Mouse (Mus musculus) 3134 (cell line): ENCODE data around the gene Srgap1.

Source experiments
- DNase-seq: peaks from one replicate; pipeline ENCODE4 v3.0.0-alpha.2; 2011; ENCODE audit warnings: low spot score; ENCODE audit not compliant: insufficient read length; ENCODE audit errors: extremely low read depth

Srgap1 gene

DNA sequence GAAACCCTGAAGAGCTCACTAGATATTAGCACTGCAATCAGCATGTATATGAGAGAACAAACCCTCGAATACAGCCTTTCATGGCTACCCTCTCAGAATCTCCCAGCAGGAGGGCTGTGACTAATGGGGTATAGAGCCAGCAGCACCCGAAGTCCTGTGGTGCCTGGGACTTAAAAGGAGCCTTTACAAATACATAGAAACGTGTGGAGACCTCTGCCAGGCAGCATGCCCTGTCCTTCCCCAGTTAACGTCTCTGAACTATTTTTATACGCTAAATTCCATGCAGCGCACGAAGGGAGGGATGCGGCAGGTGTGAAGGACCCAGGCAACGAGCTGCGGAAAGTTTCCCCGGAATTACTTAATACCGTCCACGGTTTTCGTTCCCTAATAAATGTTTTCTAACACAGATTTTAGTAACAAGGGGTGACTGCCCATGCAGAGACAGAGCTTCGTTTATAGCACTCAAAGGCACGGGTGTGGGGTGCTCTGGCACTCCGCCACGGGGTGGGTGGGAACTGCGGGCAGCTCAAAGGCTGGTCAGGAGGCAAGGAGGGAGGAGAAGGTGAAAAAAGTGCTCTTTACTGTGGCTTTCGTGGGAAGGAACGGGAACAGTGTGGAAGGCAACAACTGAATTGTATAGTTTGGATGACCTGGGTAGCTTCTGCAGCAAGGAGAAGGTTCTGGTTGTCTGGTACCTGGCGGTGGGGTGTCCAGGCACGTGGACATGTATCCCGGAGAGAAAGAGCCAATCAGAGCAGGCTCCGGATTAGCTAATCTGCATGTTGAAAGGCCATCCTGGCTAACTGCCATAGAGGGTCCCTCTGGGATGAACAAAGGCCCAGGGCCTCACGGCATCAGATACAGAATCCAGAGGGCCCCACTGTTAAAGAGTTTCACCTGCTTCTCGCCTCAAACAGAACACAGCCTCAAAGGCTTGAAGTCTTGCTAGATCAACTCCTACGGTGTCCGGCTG is 216.5 kb downstream of the Srgap1 start:
- no peak for DNase-seq

DNA sequence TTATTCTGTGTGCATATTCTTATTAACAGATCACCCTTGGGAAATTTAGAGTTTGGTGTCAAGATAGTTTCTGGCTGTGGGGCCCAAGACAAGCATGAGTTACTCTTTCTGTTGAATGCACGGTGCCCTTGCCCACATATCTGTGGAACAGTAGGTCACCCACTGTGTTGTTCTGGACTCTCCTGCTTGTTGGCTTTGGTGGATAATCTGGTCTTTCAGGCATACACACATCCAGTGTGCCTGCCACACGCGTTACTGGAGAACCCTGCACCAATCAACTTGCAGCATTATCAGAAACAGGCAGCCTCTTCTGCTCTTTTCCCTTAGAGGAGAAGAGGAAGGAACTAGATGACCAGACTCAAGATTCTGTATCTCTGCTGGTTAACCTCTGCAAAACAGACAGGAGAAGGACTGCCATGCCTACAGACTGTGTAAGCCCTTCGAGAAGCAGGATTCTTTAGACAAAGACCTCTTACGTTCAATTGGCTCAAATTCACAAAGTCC is 217.3 kb downstream of the Srgap1 start:
- no peak for DNase-seq

DNA sequence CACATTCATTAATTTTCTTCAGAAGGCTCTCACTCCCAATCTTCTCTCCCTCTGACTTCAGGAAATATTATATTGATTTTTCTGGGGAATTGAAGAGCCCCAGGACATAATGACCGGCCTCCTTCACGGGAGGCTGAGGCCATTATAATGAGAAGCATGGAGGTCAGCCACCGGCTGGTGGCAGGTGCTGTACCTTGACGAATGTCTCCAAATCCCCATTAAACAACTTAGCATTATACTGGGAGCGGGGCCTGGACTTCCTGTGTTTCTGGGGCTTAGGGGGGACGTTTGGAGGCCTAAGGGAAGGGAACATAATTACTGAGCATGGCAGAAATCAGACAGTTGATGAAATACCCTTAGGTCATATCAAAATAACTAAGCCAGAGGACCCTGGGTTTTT is 218.1 kb downstream of the Srgap1 start:
- no peak for DNase-seq

DNA sequence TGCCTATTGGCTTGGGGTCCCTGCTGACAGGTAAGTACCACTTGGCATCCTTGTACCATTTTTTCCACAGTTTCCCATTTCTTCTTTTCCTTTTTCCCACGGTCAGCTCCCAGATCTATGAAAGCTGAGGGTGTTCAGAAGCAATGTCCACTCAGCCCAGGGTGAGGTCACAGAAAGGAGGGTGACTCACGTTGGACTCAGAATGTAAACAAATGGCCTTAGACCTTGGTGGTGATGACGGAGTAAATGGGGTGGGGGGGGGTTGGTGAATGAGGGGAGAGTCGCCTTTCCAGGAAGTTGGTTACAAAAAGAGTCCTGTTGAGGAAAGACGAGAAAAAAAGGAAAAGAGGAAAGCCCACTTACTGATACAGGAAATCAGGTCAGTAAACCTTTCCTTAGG is 224.4 kb downstream of the Srgap1 start:
- no peak for DNase-seq

DNA sequence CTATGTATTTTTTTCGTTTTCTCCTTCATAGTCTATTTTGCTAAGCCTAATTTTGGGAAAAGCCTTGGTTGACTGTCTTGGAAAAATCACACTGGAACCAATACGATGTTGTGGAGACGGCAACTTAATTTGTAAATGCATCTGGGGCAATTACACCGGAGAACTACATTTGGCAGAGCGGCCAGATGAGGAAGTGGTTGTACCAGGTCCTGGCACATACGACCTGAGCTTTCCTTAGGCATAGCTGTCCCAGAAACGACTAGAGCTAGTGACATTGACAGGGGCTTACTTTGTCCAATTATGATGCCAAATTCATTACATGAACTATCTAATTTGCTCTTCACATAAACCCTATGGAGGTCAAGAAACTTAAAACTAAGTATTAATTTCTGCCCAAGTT is 226.3 kb downstream of the Srgap1 start:
- DNase-seq: no peak

DNA sequence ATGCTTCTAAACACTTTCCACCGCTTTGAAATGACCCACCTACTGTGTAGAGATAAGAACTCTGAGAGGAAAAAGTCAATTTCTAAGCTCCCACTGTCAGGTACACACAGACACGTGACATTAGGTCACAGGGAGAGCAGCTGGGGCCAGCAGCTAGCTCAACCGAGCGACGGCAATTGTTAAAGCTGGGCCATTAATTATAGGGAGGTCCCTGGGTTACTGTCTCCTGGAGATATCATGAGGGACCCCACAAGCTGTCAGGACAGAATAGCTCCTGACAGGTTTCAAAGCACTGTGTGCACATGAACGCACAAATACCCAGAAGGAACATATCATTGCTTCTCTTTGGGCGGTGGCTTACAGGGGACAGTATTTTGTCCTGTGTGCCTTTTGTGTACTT is 229.1 kb downstream of the Srgap1 start:
- DNase-seq: no peak

DNA sequence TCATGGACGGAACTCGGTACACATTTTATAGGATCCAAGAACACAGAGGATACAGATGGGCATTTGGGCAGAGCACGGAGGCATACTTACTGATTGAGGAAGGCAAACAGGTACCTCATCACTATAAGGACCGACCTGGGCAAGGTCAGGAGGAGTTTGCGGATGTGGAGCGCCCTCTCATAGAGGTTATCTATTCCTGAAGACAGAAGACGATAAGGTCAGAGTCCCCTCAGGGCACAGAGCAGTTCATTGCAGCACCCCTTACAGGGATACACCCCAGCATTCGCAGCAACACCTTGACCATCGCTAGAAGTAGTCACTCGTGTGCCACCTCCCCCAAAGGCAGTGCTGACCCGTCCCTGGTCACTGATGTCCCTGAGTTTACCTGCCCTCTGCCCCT is 239.3 kb downstream of the Srgap1 start:
- no peak for DNase-seq

DNA sequence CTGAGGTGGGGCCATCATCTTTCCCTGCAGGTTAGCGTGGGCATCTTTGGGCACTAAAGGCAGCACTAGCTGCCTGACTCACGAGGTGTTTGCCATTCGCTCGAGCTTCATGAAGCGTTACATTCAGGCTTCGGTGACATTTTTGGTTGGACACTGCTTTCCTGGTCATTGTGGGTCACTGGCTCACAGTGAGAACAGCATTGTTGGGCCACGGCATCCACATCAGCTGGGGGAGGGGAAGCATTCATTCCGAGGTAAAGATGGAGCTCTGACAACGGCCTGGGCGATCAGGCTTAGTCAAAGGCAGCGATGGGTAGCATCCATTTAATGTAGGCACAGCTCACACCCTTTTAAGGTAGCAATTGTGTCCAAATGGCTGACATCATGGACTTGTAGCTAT is 240.3 kb downstream of the Srgap1 start:
- DNase-seq: no peak

DNA sequence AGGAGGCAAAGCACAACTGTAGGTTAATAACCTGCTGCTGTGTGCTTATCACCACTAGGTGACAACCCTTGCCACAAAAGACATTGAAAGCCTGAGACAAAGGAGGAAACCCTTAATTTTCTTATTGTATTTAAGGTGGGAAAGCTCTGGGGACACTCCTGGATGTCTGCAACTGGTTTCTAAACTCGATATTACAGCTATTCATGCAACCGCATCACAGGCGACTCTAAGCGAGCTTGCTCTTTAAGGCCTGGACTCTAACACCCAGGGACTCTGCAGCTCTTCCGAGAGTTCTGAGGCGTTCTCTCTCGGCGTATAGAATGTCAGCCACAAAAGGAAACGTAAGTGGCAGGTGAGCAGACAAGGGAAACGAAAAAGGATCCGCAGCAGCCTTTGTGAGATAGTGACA is 241.2 kb downstream of the Srgap1 start:
- DNase-seq: no peak

DNA sequence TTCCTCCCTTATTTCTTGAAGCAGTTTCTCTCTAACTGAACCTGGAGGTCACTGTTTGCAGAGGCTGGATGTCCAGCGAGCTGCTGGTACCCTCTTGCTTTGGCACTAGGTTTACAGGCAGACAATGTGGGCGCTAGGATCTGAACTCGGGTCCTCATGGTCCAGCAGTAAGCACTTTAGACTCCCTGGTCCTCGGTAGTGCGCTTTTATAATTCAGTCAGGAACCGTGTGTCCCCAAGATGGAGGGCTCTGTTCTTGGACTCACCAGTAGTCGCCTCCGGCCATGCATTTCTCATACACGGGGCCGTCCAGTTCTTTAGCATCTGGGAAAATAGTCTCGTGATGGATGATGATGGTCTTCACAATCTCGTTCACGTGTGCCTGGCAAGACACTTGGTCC is 242.6 kb downstream of the Srgap1 start:
- no peak for DNase-seq

DNA sequence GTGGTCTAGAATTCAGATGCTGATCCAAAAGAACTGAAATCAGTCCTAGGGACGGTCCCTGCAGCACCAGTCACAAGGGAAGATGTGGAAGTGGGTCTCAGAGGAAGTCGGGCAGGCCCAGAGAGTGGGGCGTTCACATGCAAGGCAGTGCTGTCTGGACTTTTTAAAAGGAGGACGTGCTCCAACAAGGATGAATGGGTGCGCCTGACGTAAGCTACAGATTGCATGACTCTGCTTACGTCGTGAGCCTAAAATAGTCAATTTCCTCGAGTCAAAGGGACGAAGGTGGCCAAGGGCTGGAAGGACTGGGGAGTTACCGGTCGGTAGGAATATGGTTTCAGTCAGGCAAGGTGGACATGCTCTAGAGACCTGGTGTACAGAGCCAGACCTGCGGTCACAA is 247.1 kb downstream of the Srgap1 start:
- no peak for DNase-seq

DNA sequence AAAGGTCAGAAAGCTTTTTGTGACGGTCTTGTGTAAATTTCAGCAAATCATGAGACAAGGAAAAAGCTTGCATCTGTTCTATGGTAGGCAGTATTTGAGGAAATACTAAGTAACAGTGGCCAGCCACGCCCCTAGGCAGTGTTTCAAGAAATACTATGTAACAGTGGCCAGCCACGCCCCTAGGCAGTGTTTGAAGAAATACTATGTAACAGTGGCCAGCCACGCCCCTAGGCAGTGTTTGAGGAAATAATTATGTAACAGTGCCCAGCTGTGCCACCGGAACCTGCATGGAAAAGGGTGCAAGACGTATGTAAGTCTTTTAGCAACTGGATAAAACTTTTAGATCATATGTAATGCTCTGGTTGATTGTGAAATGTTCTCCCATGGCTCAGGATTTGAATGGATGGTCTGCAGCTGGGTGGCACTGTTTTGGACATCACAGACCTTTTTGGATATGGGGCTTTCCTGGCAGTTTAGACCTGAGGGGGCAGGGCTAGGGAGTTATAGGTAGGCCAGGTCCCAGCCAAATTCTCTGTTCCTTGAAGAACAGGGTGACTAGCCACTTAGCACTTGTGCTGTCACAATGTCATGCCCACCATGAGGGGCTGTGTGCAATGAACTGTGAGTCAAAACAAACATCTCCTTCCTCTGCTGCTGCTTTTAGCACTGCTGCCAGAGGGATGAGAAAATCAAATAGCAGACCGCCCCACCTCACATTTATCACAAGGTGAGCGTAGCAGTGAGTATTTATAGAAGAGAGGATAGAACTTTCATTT is 250.9 kb downstream of the Srgap1 start:
- no peak for DNase-seq

DNA sequence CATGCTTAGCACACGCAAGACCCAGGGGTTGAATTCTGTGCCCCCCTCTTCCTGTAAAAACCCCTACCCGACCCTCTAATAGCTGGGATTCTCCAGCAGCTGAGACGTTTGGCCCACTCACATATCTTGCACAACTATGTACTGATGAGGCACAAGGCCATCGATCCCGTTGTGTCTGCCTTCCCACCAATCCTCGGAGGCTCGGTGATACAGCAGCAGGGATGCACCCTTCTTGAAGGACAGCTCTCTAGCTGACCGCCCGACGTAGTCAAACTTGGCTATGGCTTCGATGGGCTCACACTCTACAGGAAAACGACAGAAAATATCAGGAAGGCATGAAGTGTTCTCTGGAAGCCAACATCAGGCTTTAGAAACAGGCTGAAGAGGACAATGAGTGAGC is 252.6 kb downstream of the Srgap1 start:
- DNase-seq: no peak

DNA sequence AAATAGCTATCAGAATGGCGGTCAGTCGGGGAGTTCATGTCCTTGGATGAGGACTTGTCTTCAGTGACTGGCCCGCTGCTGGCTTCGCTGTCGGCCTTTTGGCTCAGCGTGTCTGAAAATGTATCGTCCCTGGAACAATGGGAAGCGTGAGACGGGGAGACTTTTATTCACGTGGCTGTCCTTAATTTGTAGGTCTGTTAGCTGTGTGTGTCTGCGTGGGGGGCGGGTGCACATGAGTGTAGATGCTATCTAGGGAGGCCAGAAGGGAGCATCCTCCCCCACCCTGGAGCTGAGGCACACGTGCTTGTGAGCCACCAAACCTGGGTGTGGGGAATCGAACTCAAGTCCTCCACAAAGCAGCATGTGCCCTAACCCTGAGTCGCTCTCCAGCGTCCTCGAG is 254.5 kb downstream of the Srgap1 start:
- no peak for DNase-seq

DNA sequence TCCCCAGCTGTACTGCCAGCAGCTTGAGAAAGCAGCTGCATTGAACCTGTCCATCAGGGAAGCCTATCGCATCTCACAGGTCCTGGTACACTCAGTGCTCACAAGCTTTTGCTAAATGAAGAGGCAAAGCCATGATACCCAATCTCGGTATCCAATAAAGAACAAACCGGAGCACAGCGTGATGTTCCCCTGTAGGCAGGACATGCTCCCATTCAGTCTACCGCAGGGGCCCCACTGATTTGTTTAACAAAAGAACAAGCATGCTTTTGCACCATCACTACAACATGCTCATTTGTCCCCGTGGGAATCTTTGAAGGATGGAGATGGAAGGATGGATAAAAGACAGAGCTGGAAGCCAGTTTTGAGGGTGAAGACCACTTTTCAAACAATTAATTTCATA is 257.0 kb downstream of the Srgap1 start:
- no peak for DNase-seq

DNA sequence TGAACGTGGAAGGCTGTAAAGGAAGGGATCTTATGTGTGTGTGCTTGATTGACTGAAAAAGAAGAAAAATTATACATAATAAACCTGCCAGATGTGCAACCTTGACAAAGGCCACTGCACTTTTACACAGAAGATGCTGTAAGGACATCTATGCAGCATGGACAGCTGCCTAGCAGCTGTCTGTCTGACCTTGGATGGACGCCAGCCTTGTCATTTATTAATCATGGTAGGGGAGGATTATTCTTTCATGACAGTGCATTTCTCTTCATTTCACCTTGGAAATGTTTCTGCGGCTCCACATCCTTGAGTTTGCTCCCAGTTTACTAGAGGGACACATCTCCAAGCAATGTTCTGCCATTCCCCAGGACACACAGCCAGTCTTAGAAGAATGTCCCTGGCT is 258.6 kb downstream of the Srgap1 start:
- no peak for DNase-seq

DNA sequence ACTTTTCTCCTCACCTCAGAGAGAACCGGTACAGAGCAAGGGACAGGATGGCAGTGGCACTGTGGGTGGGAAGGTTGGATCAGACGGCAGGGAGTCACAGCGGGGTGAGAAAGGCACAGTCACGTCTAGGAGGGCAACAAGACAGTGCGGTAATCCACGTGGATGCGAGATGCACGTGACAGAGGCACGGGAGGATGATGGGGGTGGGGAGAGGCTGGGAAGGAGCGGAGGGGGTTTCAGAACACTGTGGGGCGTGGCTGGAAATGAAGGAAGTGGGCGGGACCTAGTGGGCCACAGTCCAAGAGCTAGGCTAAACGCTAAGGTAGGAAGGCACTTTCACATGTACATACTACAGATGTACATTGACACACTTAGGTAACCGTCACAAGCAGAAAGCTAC is 266.0 kb downstream of the Srgap1 start:
- no peak for DNase-seq

DNA sequence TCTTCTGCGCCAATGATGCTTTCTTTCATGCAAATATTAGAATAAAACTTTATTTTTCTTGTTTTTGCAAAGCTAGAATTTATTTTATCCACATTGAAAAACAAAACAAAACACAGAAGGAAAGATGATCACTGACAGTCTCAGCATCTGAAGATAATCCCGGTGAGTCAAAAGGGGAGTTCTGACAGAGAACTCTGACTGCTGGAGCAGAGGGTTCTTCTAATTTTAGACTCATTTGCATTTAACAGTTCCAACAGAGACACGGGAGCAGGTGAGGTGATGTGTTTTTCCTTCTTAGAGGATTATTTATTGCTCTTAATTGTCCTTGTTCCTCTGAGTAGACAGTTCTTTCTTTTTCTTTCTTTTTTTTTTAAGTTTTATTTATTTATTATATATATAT is 271.1 kb downstream of the Srgap1 start:
- no peak for DNase-seq

DNA sequence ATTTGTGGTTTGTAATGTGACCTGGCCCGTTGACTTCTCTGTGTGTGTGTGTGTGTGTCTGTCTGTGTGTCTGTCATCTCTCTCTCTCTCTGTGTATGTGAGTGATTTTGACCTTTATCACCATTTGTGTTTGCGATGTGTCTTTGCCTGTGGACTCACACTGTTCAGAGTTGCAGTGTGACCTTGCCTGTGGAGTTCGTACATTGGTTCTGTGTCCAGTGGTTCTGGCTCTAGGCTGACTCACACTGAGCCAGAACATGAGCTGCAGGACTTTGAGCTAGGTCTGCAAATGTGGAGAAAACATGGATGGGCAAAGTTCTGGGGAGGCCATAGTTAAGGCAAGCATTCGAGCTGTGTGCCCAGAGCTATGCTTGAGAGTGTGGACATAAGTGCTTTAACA is 273.3 kb downstream of the Srgap1 start:
- no peak for DNase-seq

DNA sequence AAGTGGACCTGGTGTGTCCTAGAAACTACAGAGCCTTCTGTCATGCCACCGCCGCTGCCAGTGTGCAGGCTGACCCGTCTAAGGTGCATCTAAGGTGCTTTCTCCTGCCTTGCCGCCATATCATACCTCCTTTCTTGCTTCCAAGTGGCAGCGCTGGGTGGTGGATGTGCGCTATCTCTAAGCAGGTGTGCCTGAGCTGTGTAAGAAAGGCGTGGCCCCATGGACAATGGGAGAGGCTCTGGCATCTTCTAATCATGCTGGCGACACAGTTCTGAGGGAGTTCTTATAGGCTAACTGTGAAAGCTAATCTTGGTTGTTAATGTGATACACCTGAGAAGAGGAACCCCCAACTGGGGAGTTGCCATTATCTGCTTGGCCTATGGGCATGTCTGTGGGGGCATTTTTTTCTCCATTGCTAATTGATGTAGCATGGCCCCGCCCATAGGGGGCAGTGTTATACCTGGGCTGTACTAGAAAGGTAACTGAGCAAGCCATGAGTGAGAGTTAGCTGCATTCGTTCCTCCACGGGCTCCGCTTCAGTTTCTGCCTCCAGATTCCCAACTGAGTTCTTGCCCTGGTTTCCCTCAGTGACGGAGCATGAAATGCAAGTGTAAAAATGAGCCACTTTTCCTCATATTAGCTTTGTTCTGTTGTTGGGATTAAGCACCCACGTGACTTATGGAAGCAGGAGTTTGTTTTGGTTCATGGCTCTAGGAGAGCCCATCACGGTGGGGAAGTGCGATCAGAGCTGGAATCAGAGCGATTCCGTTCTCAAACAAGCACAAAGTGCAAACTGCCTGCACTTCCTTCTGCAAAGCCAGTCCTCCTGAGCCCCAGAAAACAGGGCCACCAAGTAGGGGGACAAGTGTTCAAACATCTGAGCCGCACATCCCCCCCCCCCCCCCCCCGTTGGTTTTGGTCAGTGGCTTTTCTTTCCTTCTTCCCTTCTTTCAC is 276.2 kb downstream of the Srgap1 start:
- DNase-seq: no peak

DNA sequence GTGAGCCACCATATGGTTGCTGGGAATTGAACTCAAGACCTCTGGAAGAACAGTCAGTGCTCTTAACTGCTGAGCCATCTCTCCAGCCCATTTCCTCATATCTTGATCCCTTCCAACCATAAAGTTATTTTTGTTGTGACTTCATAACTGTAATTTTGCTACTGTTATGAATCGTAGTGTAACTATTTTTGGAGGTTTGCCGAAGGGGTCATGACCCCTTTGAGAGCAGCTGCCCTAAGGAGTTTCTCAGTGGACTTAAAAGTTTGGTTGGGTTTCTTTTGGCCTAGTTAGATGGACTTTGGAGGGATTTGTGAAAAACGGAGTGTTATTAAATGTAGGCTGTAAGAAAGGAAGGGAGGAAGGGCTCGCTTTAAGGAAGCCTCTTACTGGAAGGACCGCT is 277.4 kb downstream of the Srgap1 start:
- no peak for DNase-seq
